Mouse (Mus musculus) testis, adult 2 months (tissue): Measurements from ENCODE around the gene Lrrc49. TPM values are rescaled to one million over a fixed set of nuclear protein-coding genes. Genes with fewer than 3 reads are reported as not detected.

Source experiments
- H3K27ac ChIP-seq: fragments of 200-500 bp; 2 replicates; pipeline ENCODE4 v1.5.1; 2012; ENCODE audit warnings: low read depth, low read length; ENCODE audit not compliant: control insufficient read depth, insufficient read depth
- H3K27me3 ChIP-seq: fragments of 200-500 bp; 2 replicates; pipeline ENCODE4 v1.6.1; 2012; ENCODE audit warnings: mild to moderate bottlenecking, low read length, moderate library complexity; ENCODE audit not compliant: control insufficient read depth, insufficient read depth
- H3K36me3 ChIP-seq: fragments of 200-500 bp; 2 replicates; pipeline ENCODE4 v1.6.1; 2012; ENCODE audit warnings: mild to moderate bottlenecking, low read length; ENCODE audit not compliant: control insufficient read depth, insufficient read depth
- H3K4me1 ChIP-seq: fragments of 200-500 bp; 2 replicates; pipeline ENCODE4 v1.6.1; 2012; ENCODE audit warnings: low read length; ENCODE audit not compliant: control insufficient read depth, insufficient read depth
- H3K4me3 ChIP-seq: fragments of 200-500 bp; 2 replicates; pipeline ENCODE4 v1.5.1; 2012; ENCODE audit warnings: low read depth, mild to moderate bottlenecking, low read length, moderate library complexity, mixed read lengths; ENCODE audit not compliant: control insufficient read depth
- CTCF ChIP-seq: fragments of 200-500 bp; IDR thresholded peaks from 2 replicates; pipeline ENCODE4 v1.5.1; 2012; ENCODE audit warnings: low read depth, mild to moderate bottlenecking, inconsistent platforms, low read length, moderate library complexity; ENCODE audit not compliant: control insufficient read depth, insufficient read depth, insufficient replicate concordance
- POLR2A ChIP-seq: fragments of 200-500 bp; IDR thresholded peaks from 2 replicates; pipeline ENCODE4 v1.6.1; 2012; ENCODE audit warnings: low read depth, mild to moderate bottlenecking, inconsistent platforms, low read length, moderate library complexity; ENCODE audit not compliant: control insufficient read depth
- polyA plus RNA-seq: library from polyadenylated mRNA; depleted of rRNA; stranded (reverse); fragments of >200 nt; gene quantifications from 2 replicates; pipeline ENCODE4 v1.2.3, GENCODE M21; 2012

The Lrrc49 gene
- polyA plus RNA-seq, 1 experiment = 22.6 TPM

DNA sequence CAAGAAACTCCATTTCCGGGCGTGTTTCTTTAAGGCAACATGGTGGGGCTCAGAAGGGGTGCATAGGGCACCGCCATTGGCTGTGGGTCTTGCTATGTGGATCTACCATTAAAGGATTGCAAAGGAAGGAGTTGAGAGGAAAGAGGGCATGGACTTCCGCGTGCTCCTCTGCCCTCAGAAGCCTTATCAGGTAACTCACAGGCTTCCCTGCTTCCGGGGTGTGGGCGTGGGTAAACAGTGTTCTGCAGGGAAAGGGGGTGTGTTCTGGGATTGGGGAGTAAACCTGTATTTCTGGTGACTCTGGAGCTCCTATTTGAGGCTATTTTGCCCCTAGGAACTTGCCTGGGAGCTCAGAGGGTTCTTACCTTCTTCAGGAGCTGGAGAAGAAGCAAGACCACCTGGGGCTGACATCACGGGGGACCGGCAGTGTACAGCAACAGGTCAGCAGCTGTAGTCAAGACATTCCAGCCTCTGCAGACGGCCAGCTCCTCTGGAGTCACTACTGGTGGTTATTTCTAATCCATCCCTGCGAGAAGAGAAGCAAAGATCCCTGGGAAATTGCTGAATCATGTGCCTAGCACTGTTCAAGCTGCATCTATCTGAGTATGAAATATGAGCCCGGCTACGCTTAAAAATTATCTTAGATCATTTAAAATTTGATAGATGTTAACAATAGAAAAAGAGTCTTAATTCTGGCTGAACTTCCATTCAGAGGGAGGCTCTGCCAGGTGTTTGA is 142.4 kb downstream of the Lrrc49 start:
- peaks cover 2% of the 10 kb centered on the region; the same call in 1 of the 2 replicates for H3K4me1 ChIP-seq
- H3K36me3 ChIP-seq = no peaks in the 10 kb centered on the region
- H3K27ac ChIP-seq = no peak overlapping the region
- H3K4me3 ChIP-seq = no peak overlapping the region
- H3K27me3 ChIP-seq = no peaks in the 10 kb centered on the region
- TF ChIP-seq POLR2A = no peak

GRCm38 (mm10) chr9:60543422-60544015 is 144.4 kb downstream of the Lrrc49 start:
- no peak for TF ChIP-seq CTCF
- TF ChIP-seq POLR2A = no peak
- Histone ChIP-seq H3K27me3 (no peaks in the 10 kb centered on the region), H3K27ac (no peak overlapping the region), H3K4me3 (no peak overlapping the region), H3K4me1 (peaks cover 2% of the 10 kb centered on the region; the same call in 1 of the 2 replicates), H3K36me3 (no peaks in the 10 kb centered on the region)

- TF ChIP-seq CTCF = no peak
- no peak for TF ChIP-seq POLR2A
- Histone ChIP-seq H3K27ac (no peak overlapping the region), H3K36me3 (no peaks in the 10 kb centered on the region), H3K4me3 (no peak overlapping the region), H3K4me1 (no peaks in the 10 kb centered on the region), H3K27me3 (no peaks in the 10 kb centered on the region)
These were observed 157.6 kb downstream of the Lrrc49 start for GRCm38 (mm10) chr9:60530310-60530709.

DNA sequence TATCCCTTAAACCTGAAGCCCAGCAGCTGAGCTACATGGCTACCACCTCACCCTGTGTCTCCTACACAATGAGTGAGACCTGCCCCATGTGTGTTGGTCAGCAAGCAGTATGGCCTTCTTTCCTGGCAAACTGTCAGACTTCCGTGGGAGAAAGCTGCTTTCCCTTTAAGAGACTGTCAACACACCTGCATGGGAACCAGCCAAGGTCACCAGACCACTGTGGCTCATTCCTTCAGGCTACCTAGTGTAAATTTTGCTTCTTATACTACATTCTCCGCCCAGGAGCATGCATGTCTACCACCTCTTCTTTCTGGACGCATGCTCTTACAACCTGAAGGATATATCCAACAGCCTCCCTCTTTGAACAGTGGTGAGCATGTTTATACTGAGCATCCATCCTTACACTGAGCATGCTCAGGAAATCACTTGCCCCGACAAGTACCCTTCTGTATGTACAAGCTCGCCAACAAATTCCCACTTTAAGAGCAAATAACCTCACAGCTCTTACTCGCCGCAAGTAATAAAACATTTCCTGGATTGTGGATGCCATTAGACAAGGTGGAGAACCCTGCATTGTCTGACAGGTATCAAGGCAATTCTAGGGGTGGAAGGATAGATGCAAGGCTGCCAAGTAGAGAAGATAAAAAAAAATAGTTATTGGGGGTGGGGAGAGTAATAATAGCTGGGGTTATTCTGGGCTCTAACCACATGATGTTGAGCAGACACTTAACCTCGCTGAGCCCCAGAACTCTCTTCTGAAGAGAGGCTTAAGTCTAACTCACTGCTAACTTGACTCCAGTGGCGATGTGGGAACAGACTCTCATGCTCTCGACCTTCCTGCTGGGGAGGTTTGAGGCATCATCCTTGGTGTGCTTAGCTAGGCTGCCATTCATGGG is 158.4 kb downstream of the Lrrc49 start:
- no peak for TF ChIP-seq POLR2A
- no peak for TF ChIP-seq CTCF
- Histone ChIP-seq H3K27me3 (no peaks in the 10 kb centered on the region), H3K4me3 (no peak overlapping the region), H3K27ac (no peak overlapping the region), H3K4me1 (no peaks in the 10 kb centered on the region), H3K36me3 (no peaks in the 10 kb centered on the region)

DNA sequence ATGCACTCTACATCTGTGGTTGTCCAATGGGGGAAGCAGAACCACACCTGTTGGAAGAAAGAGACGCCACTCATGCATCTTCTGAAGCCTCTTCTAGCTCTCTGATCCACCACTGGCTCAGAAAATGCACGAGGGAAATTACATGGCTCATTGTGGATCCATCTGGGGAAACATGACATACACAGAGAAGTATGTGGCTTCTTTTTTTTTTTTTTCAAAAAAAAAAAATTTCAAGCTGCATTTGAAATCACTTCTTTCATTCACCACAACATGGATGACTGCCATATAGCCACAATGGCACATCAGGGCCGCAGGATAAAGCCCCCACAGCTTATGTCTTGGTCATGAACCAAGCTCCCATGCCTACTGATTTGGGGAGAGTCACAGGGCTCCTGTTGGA is 159.7 kb downstream of the Lrrc49 start:
- Histone ChIP-seq H3K4me1 (no peaks in the 10 kb centered on the region), H3K4me3 (no peak overlapping the region), H3K27ac (no peak overlapping the region), H3K27me3 (no peaks in the 10 kb centered on the region), H3K36me3 (no peaks in the 10 kb centered on the region)
- no peak for TF ChIP-seq POLR2A
- TF ChIP-seq CTCF = no peak

DNA sequence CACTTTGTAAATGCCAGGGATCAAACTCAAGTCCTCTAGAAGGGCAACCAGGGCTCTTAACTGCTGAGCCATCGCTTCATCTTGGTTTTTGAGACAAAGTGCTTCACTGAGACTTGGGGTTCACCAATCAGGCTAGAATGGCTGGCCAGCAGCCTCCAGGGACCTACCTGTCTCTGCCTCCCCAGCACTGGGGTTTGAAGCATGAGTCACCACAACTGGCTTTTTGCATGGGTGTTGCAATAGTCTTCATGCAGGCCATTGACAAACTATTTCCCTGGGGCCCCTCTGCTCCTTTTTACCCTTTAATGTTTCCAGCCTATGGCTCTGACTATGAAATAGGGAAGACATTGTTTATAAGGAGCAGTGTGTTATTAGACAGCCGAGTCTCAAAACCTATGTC is 160.1 kb downstream of the Lrrc49 start:
- no peak overlapping the region for H3K27ac ChIP-seq
- TF ChIP-seq CTCF = no peak
- no peak for TF ChIP-seq POLR2A
- no peak overlapping the region for H3K4me3 ChIP-seq

DNA sequence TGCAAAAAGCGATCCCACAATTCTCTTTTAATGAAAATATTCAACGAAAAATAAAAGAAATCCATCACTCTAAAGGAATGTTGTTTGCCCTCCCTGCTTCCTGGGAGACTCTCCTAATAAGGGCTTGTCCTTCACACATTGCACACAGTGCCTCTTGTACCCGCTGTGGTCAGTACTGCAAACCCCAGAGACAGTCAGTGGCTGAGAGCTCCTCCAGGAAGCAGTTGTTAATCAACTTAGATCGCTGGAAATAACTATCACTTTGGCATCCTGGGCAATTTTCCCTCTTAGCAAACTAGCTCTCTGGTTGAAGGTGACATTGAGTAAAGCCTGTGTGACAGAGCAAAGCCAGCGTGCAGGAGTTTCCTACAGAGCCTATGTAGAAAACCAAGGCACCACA is 160.9 kb downstream of the Lrrc49 start:
- TF ChIP-seq CTCF (no peak), POLR2A (no peak)
- H3K36me3 ChIP-seq = no peaks in the 10 kb centered on the region
- H3K27ac ChIP-seq = no peak overlapping the region
- H3K4me3 ChIP-seq = no peak overlapping the region
- H3K27me3 ChIP-seq = no peaks in the 10 kb centered on the region
- H3K4me1 ChIP-seq = peaks cover 2% of the 10 kb centered on the region

More for the DNA sequence above, 160.1 kb downstream of the Lrrc49 start:
- Histone ChIP-seq H3K4me1 (no peaks in the 10 kb centered on the region), H3K36me3 (no peaks in the 10 kb centered on the region), H3K27me3 (no peaks in the 10 kb centered on the region)
